Mouse (Mus musculus): ENCODE measurements around the gene Bean1. TPM values are rescaled to one million over a fixed set of nuclear protein-coding genes. Genes with fewer than 3 reads are reported as not detected.

Gene Bean1
- polyA plus RNA-seq, 1 experiment from 2014 or later, result 0.06 TPM

- H3K9me3 ChIP-seq (replicated peaks), result no peaks in the 10 kb centered on the region
- whole genome bisulfite sequencing (ENCODE audit: insufficient replicate concordance), result 76% methylated on average over 4 of the region's 4 CpGs
- ATAC-seq, result no peak
Observed at GRCm38 (mm10) chr8:104177054-104177453, 6.8 kb downstream of the Bean1 start.

GRCm38 (mm10) chr8:104184905-104185304, 14.7 kb downstream of the Bean1 start:
- H3K9ac ChIP-seq, result no peak overlapping the region
- H3K27ac ChIP-seq, result no peak overlapping the region
- H3K4me3 ChIP-seq, result no peak overlapping the region
- H3K4me2 ChIP-seq, result no peak overlapping the region
- peaks cover 12% of the 10 kb centered on the region; the same call in 1 of the 2 replicates for H3K27me3 ChIP-seq (replicated peaks)
- no peaks in the 10 kb centered on the region for H3K36me3 ChIP-seq
- no peaks in the 10 kb centered on the region for H3K4me1 ChIP-seq
- no peaks in the 10 kb centered on the region for H3K9me3 ChIP-seq (replicated peaks)
- ATAC-seq, result no peak
- 41% methylated on average over 6 of the region's 6 CpGs for WGBS (ENCODE audit: insufficient replicate concordance)

More at GRCm38 (mm10) chr8:104177054-104177453, 6.8 kb downstream of the Bean1 start:
- Histone ChIP-seq H3K9ac (no peak overlapping the region), H3K4me1 (no peaks in the 10 kb centered on the region), H3K27ac (no peak overlapping the region), H3K4me2 (no peak overlapping the region), H3K4me3 (no peak overlapping the region), H3K36me3 (no peaks in the 10 kb centered on the region), H3K27me3 (replicated peaks) (peaks cover 17% of the 10 kb centered on the region)

- WGBS (ENCODE audit: insufficient replicate concordance), result 76% methylated on average over 4 of the region's 4 CpGs
- no peaks in the 10 kb centered on the region for H3K36me3 ChIP-seq
- no peak overlapping the region for H3K4me2 ChIP-seq
- no peaks in the 10 kb centered on the region for H3K4me1 ChIP-seq
- no peak for ATAC-seq
- no peak overlapping the region for H3K4me3 ChIP-seq
- no peaks in the 10 kb centered on the region for H3K9me3 ChIP-seq (replicated peaks)
- H3K27ac ChIP-seq, result no peak overlapping the region
- no peak overlapping the region for H3K9ac ChIP-seq
- peaks cover 12% of the 10 kb centered on the region; the same call in 1 of the 2 replicates for H3K27me3 ChIP-seq (replicated peaks)
Observed at GRCm38 (mm10) chr8:104186827-104187226, 16.6 kb downstream of the Bean1 start.

GRCm38 (mm10) chr8:104187622-104188021, 17.4 kb downstream of the Bean1 start:
- ATAC-seq, result no peak
- no peak overlapping the region for H3K27ac ChIP-seq
- H3K9ac ChIP-seq, result no peak overlapping the region
- peaks cover 12% of the 10 kb centered on the region; the same call in 1 of the 2 replicates for H3K27me3 ChIP-seq (replicated peaks)
- no peak overlapping the region for H3K4me2 ChIP-seq
- no peaks in the 10 kb centered on the region for H3K36me3 ChIP-seq
- H3K4me1 ChIP-seq, result no peaks in the 10 kb centered on the region
- H3K9me3 ChIP-seq (replicated peaks), result no peaks in the 10 kb centered on the region
- WGBS (ENCODE audit: insufficient replicate concordance), result 73% methylated on average over 6 of the region's 6 CpGs
- no peak overlapping the region for H3K4me3 ChIP-seq

GRCm38 (mm10) chr8:104188459-104188858, 18.2 kb downstream of the Bean1 start:
- 45% methylated on average over 5 of the region's 5 CpGs for WGBS (ENCODE audit: insufficient replicate concordance)
- H3K27ac ChIP-seq, result no peak overlapping the region
- H3K4me1 ChIP-seq, result no peaks in the 10 kb centered on the region

GRCm38 (mm10) chr8:104190777-104191468, 20.7 kb downstream of the Bean1 start:
- WGBS (ENCODE audit: insufficient replicate concordance), result 57% methylated on average over 6 of the region's 6 CpGs
- H3K27me3 ChIP-seq (replicated peaks), result peaks cover 12% of the 10 kb centered on the region; the same call in 1 of the 2 replicates
- no peak overlapping the region for H3K4me3 ChIP-seq
- H3K36me3 ChIP-seq, result no peaks in the 10 kb centered on the region
- no peak overlapping the region for H3K4me2 ChIP-seq
- H3K9me3 ChIP-seq (replicated peaks), result no peaks in the 10 kb centered on the region
- no peak for ATAC-seq
- no peak overlapping the region for H3K27ac ChIP-seq
- H3K4me1 ChIP-seq, result no peaks in the 10 kb centered on the region
- H3K9ac ChIP-seq, result no peak overlapping the region

More at GRCm38 (mm10) chr8:104188459-104188858, 18.2 kb downstream of the Bean1 start:
- peaks cover 12% of the 10 kb centered on the region; the same call in 1 of the 2 replicates for H3K27me3 ChIP-seq (replicated peaks)
- no peak overlapping the region for H3K4me3 ChIP-seq
- no peak overlapping the region for H3K9ac ChIP-seq
- H3K9me3 ChIP-seq (replicated peaks), result no peaks in the 10 kb centered on the region
- no peak overlapping the region for H3K4me2 ChIP-seq
- ATAC-seq, result no peak
- no peaks in the 10 kb centered on the region for H3K36me3 ChIP-seq

GRCm38 (mm10) chr8:104191496-104191895, 21.3 kb downstream of the Bean1 start:
- peaks cover 12% of the 10 kb centered on the region; the same call in 1 of the 2 replicates for H3K27me3 ChIP-seq (replicated peaks)
- 46% methylated on average over 11 of the region's 11 CpGs for WGBS (ENCODE audit: insufficient replicate concordance)
- H3K4me1 ChIP-seq, result no peaks in the 10 kb centered on the region
- H3K36me3 ChIP-seq, result no peaks in the 10 kb centered on the region
- ATAC-seq, result no peak; the same call in 1 of the 2 replicates
- no peak overlapping the region for H3K4me3 ChIP-seq
- H3K9ac ChIP-seq, result no peak overlapping the region
- no peaks in the 10 kb centered on the region for H3K9me3 ChIP-seq (replicated peaks)
- no peak overlapping the region for H3K27ac ChIP-seq
- no peak overlapping the region for H3K4me2 ChIP-seq

- H3K9me3 ChIP-seq (replicated peaks), result no peaks in the 10 kb centered on the region
- ATAC-seq, result no peak
- no peaks in the 10 kb centered on the region for H3K36me3 ChIP-seq
- H3K27ac ChIP-seq, result no peak overlapping the region
- H3K4me3 ChIP-seq, result no peak overlapping the region
- 26% methylated on average over 5 of the region's 5 CpGs for WGBS (ENCODE audit: insufficient replicate concordance)
- peaks cover 13% of the 10 kb centered on the region; the same call in 1 of the 2 replicates for H3K27me3 ChIP-seq (replicated peaks)
- H3K4me2 ChIP-seq, result no peak overlapping the region
- no peak overlapping the region for H3K9ac ChIP-seq
- no peaks in the 10 kb centered on the region for H3K4me1 ChIP-seq
Observed at GRCm38 (mm10) chr8:104199802-104200201, 29.6 kb downstream of the Bean1 start.

- H3K4me2 ChIP-seq, result no peak overlapping the region
- no peaks in the 10 kb centered on the region for H3K36me3 ChIP-seq
- H3K9me3 ChIP-seq (replicated peaks), result no peaks in the 10 kb centered on the region
- ATAC-seq, result no peak
- H3K4me3 ChIP-seq, result no peak overlapping the region
- H3K4me1 ChIP-seq, result no peaks in the 10 kb centered on the region
- peaks cover 13% of the 10 kb centered on the region; the same call in 1 of the 2 replicates for H3K27me3 ChIP-seq (replicated peaks)
- H3K27ac ChIP-seq, result no peak overlapping the region
- 61% methylated on average over 3 of the region's 3 CpGs for WGBS (ENCODE audit: insufficient replicate concordance)
- H3K9ac ChIP-seq, result no peak overlapping the region
Observed at GRCm38 (mm10) chr8:104201622-104202021, 31.4 kb downstream of the Bean1 start.

GRCm38 (mm10) chr8:104202320-104202719, 32.1 kb downstream of the Bean1 start:
- Histone ChIP-seq H3K36me3 (no peaks in the 10 kb centered on the region), H3K27ac (no peak overlapping the region), H3K27me3 (replicated peaks) (peaks cover 13% of the 10 kb centered on the region; the same call in 1 of the 2 replicates), H3K9ac (no peak overlapping the region), H3K9me3 (replicated peaks) (no peaks in the 10 kb centered on the region), H3K4me2 (no peak overlapping the region), H3K4me1 (no peaks in the 10 kb centered on the region), H3K4me3 (no peak overlapping the region)
- ATAC-seq, result no peak
- 81% methylated on average over 4 of the region's 4 CpGs for WGBS (ENCODE audit: insufficient replicate concordance)

GRCm38 (mm10) chr8:104205292-104205691, 35.0 kb downstream of the Bean1 start:
- Histone ChIP-seq H3K4me2 (no peak overlapping the region), H3K4me1 (no peaks in the 10 kb centered on the region), H3K27me3 (replicated peaks) (peaks cover 10% of the 10 kb centered on the region; the same call in 1 of the 2 replicates), H3K9me3 (replicated peaks) (no peaks in the 10 kb centered on the region), H3K4me3 (no peak overlapping the region), H3K36me3 (no peaks in the 10 kb centered on the region), H3K9ac (no peak overlapping the region), H3K27ac (no peak overlapping the region)
- 62% methylated on average over 3 of the region's 3 CpGs for WGBS (ENCODE audit: insufficient replicate concordance)
- ATAC-seq, result no peak

- Histone ChIP-seq H3K36me3 (no peaks in the 10 kb centered on the region), H3K27me3 (replicated peaks) (peaks cover 22% of the 10 kb centered on the region), H3K9me3 (replicated peaks) (no peaks in the 10 kb centered on the region), H3K4me2 (no peak overlapping the region), H3K4me3 (no peak overlapping the region), H3K27ac (no peak overlapping the region), H3K4me1 (no peaks in the 10 kb centered on the region), H3K9ac (no peak overlapping the region)
- ATAC-seq, result no peak
- WGBS (ENCODE audit: insufficient replicate concordance), result 74% methylated on average over 5 of the region's 5 CpGs
Observed at GRCm38 (mm10) chr8:104217601-104218000, 47.4 kb downstream of the Bean1 start.

All from liver, embryonic 12.5 days (tissue).